Mouse (Mus musculus) skeletal muscle tissue, adult 2 months (tissue): ENCODE measurements around the gene Sema3b.

Experiments used
- DNase-seq: peaks from one replicate; pipeline ENCODE4 v3.0.0-alpha.2; 2012; ENCODE audit warnings: low read depth, low spot score

Gene Sema3b

GRCm38 (mm10) chr9:107548820-107549219 lies 60.2 kb downstream of the Sema3b start:
- DNase-seq = no peak

DNA sequence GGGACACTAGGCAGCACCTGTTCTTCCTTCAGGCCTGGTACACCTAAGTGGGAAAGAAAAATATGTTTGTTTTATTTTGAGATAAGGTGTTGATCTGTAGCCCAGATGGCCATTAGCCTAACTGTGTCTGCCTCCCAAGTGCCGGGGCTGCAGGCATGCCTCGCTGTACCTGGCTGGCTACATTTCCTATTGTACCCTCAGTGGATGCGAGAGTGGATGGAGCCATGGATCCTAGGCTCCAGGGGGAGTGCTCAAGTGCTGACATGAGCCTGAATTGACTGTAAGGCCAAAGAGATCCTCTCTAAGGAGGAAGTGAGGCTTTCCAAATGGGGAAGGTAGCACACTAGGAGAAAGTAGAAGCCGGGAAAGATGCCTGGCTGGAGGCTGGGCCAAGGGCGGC lies 61.1 kb downstream of the Sema3b start:
- no peak for DNase-seq
